Mouse (Mus musculus) stomach, embryonic 14.5 days (tissue): ENCODE data around the gene Noto. TPM values are rescaled to one million over a fixed set of nuclear protein-coding genes. Genes with fewer than 3 reads are reported as not detected.

Experiments used
- ATAC-seq: fragments of 200-750 bp; cut with Nextera tagmentation; 2 replicates; pipeline ENCODE4 v1.8.0; 2017; ENCODE audit warnings: low read depth, moderate TSS enrichment; ENCODE audit not compliant: insufficient number of reproducible peaks, insufficient read depth, low FRiP score
- H3K27ac ChIP-seq: fragments of 300-500 bp; sonication (generic); 2 replicates; pipeline ENCODE4 v1.5.1; 2014; ENCODE audit warnings: mild to moderate bottlenecking, low read length, moderate library complexity, mixed read lengths
- H3K27me3 ChIP-seq: fragments of 300-500 bp; sonication (generic); 2 replicates; pipeline ENCODE4 v1.6.1; 2014; ENCODE audit warnings: low read length, control low read depth, mixed read lengths; ENCODE audit not compliant: control insufficient read depth, insufficient read depth
- H3K36me3 ChIP-seq: fragments of 300-500 bp; sonication (generic); 2 replicates; pipeline ENCODE4 v1.6.1; 2014; ENCODE audit warnings: mild to moderate bottlenecking, control low read depth, low read length, moderate library complexity, mixed read lengths; ENCODE audit not compliant: control insufficient read depth, insufficient read depth
- H3K4me1 ChIP-seq: fragments of 300-500 bp; sonication (generic); 2 replicates; pipeline ENCODE4 v1.6.1; 2014; ENCODE audit warnings: low read length, control low read depth, mixed read lengths; ENCODE audit not compliant: control insufficient read depth, insufficient read depth
- H3K4me2 ChIP-seq: fragments of 300-500 bp; sonication (generic); replicated peaks from 2 replicates; pipeline ENCODE4 v1.6.1; 2014; ENCODE audit warnings: low read depth, low read length, control low read depth
- H3K4me3 ChIP-seq: fragments of 300-500 bp; sonication (generic); 2 replicates; pipeline ENCODE4 v1.5.1; 2014; ENCODE audit warnings: low read depth, low read length, control low read depth
- H3K9ac ChIP-seq: fragments of 300-500 bp; sonication (generic); replicated peaks from 2 replicates; pipeline ENCODE4 v1.6.1; 2014; ENCODE audit warnings: low read depth, mild to moderate bottlenecking, control low read depth, low read length, moderate library complexity, mixed read lengths
- H3K9me3 ChIP-seq: fragments of 300-500 bp; sonication (generic); 2 replicates; pipeline ENCODE4 v1.6.1; 2016; ENCODE audit warnings: low read depth, low read length, control low read depth; ENCODE audit not compliant: control insufficient read depth
- WGBS: fragments of 180-500 bp; shearing (Covaris S2); extraction: QIAGEN DNeasy Blood & Tissue Kit; methylation state at CpG from one replicate; pipeline ENCODE4 v1.1.7; 2014; 5-methylcytosine and 5-hydroxymethylcytosine counted together
- polyA plus RNA-seq: library from polyadenylated mRNA; unstranded; fragments of >200 nt; fragmentation: Nextera tagmentation; extraction: Ambion mirVana; gene quantifications from 2 replicates; pipeline ENCODE4 v1.2.1, GENCODE M21; 2014

Noto gene
- polyA plus RNA-seq, 1 experiment from 2014 or later: not detected

- Histone ChIP-seq H3K4me1 (no peaks in the 10 kb centered on the region), H3K36me3 (peaks cover 16% of the 10 kb centered on the region), H3K27me3 (no peaks in the 10 kb centered on the region), H3K4me2 (no peak overlapping the region), H3K4me3 (no peak overlapping the region), H3K27ac (no peak overlapping the region), H3K9ac (no peak overlapping the region), H3K9me3 (no peaks in the 10 kb centered on the region)
- 50% methylated on average over 5 of the region's 5 CpGs for WGBS
- no peak for ATAC-seq
Measured at GRCm38 (mm10) chr6:85472542-85472941, 48.9 kb downstream of the Noto start.

GRCm38 (mm10) chr6:85475581-85475980, 51.9 kb downstream of the Noto start:
- Histone ChIP-seq H3K27me3 (no peaks in the 10 kb centered on the region), H3K27ac (no peak overlapping the region), H3K9ac (no peak overlapping the region), H3K36me3 (no peaks in the 10 kb centered on the region), H3K4me2 (no peak overlapping the region), H3K9me3 (no peaks in the 10 kb centered on the region), H3K4me1 (no peaks in the 10 kb centered on the region), H3K4me3 (no peak overlapping the region)
- ATAC-seq: no peak
- 73% methylated on average over 3 of the region's 3 CpGs for WGBS

GRCm38 (mm10) chr6:85477366-85477917, 53.8 kb downstream of the Noto start:
- no peak overlapping the region for H3K9ac ChIP-seq
- WGBS: 37% methylated on average over 10 of the region's 10 CpGs
- H3K27me3 ChIP-seq: no peaks in the 10 kb centered on the region; the same call in 1 of the 2 replicates
- H3K27ac ChIP-seq: no peak overlapping the region
- no peaks in the 10 kb centered on the region for H3K4me1 ChIP-seq
- no peak overlapping the region for H3K4me3 ChIP-seq
- H3K36me3 ChIP-seq: no peaks in the 10 kb centered on the region
- no peak for ATAC-seq
- H3K9me3 ChIP-seq: no peaks in the 10 kb centered on the region
- no peak overlapping the region for H3K4me2 ChIP-seq

- 47% methylated on average over 14 of the region's 14 CpGs for WGBS
- H3K27ac ChIP-seq: no peak overlapping the region
- no peak overlapping the region for H3K4me2 ChIP-seq
- peaks cover 3% of the 10 kb centered on the region; the same call in 1 of the 2 replicates for H3K27me3 ChIP-seq
- no peaks in the 10 kb centered on the region for H3K36me3 ChIP-seq
- H3K4me1 ChIP-seq: no peaks in the 10 kb centered on the region
- no peak overlapping the region for H3K4me3 ChIP-seq
- ATAC-seq: no peak
- no peak overlapping the region for H3K9ac ChIP-seq
- no peaks in the 10 kb centered on the region for H3K9me3 ChIP-seq
Measured at GRCm38 (mm10) chr6:85478416-85478815, 54.7 kb downstream of the Noto start.

Other genes with a start within 250 kb of the Noto start
- not detected in 2 replicates for gene Emx1, start 236.4 kb upstream of the Noto start, polyA plus RNA-seq
- gene Sfxn5, start 90.5 kb upstream of the Noto start, polyA plus RNA-seq: 13.0 and 14.0 TPM in 2 replicates
- 8.1 and 8.3 TPM in 2 replicates for gene Rab11fip5, start 49.3 kb upstream of the Noto start, polyA plus RNA-seq
- gene Smyd5, start 8.1 kb downstream of the Noto start, polyA plus RNA-seq: 43.6 and 45.8 TPM in 2 replicates
- 433 and 457 TPM in 2 replicates for gene Cct7, start 27.6 kb downstream of the Noto start, polyA plus RNA-seq
- 23.9 and 25.2 TPM in 2 replicates for gene Pradc1, start 28.1 kb downstream of the Noto start, polyA plus RNA-seq
- gene Fbxo41, start 79.1 kb downstream of the Noto start, polyA plus RNA-seq: 0.36 and 0.42 TPM in 2 replicates
- not detected in 2 replicates for gene Egr4, start 89.7 kb downstream of the Noto start, polyA plus RNA-seq
- gene Alms1, start 163.6 kb downstream of the Noto start, polyA plus RNA-seq: 8.8 and 8.9 TPM in 2 replicates